Mouse (Mus musculus) brain, adult 2 months (tissue): ENCODE results near the gene Fam78b.

Source experiments
- DNase-seq: peaks from one replicate; pipeline ENCODE4 v3.0.0; 2011; ENCODE audit warnings: low read depth, low spot score

Fam78b gene

DNA sequence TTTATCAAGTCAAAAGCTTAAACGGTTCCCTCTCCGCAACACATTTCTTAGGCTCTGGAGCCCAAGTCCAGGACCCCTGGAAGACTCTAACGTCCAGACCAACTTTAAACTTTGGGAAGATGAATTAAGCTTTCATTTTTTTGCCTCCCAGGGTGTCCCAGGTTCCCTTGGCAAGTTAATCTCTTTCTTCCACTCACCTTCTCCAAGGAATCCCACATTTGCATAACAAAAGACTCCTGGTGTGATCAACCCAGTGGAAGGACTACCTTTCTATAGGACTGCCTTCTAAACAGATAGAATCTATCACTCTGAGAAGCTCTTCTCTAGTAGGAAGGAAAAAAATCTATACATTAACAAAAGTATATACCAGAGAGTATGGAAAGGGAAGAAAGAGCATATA is 92.3 kb downstream of the Fam78b start:
- DNase-seq, result no peak

DNA sequence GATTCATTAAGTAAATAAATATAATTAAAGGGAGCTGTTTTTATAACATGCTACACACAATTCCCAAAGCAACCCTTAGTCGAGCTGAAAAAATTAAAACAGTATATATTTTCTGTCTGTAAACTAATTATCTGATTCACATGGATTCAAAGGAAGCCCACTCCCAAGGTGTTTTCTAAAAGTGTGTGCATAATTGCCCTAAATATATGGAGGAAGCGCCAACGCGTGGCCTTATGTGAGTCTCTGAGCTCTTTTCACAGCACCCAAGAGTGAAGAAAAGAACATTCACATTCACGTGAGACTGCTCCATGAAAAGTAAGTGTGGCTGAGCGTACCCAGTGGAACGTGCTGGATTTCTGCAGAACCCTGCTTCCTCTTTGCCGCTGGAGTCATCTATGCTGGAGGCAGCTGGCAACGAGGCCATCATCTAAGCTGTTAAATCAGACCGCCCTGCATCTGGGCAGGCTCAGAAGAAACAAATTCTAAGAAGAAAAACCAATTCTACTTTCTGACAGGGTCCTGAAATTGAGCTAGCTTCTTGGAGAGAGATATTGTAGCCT is 93.5 kb downstream of the Fam78b start:
- DNase-seq, result no peak

DNA sequence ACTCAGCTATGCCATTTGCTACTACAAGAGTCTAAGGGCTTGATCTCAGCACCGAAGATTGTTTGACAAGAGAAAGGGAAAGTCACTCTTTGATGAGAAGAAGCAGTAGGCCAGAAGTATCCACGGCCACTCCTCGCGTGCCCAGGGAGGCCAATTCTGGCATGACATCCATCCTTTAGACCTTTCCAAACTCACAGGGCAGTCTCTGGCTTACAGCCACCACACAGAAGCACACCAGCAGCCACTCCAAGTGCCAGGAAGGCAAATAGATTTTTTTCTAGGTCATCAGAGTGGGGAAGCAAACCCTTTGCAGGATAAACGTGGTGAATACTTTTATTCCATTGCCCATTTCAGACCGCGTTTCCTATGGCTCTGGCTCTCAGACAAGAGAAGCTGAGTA is 97.5 kb downstream of the Fam78b start:
- peak; percentile 87 for DNase-seq

DNA sequence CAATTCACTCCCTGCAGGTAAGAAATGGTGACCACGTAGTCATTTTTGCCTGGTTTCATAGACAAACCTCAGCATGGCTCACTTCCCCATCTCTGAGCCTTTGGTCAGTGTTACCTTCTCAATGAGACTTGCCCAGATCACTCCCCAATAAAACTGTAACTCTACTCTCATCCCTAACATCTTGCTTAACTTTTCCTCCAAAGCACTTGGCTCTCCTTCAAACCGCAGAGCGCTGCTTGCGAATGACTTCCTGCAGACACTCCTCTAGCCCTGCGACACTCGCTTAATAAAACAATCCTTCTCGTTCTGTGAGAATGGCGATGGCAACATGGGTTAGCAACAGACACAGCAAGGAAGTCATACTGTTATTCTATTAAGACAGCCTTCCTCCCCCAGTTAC is 100.8 kb downstream of the Fam78b start:
- DNase-seq, result no peak

DNA sequence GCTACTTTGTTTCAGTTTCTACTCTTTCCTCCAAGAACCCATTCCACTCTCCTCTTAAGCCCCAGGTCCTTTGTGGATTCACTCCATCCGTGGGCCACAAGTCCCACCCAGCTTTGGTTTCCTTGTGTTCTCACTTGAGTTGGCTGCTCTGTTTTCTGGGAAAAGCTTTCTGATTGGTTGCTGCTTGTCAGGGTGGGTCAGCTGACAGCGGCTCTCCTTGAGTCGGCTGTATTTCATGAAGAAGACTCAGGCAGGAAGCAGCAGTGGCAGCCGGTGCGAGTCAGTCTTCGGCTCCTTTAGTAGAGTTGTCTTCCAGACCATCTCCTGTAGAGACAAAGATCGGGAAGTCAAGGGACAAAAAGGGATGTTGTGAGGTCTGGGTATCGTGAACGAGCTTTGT is 101.3 kb downstream of the Fam78b start:
- no peak for DNase-seq

DNA sequence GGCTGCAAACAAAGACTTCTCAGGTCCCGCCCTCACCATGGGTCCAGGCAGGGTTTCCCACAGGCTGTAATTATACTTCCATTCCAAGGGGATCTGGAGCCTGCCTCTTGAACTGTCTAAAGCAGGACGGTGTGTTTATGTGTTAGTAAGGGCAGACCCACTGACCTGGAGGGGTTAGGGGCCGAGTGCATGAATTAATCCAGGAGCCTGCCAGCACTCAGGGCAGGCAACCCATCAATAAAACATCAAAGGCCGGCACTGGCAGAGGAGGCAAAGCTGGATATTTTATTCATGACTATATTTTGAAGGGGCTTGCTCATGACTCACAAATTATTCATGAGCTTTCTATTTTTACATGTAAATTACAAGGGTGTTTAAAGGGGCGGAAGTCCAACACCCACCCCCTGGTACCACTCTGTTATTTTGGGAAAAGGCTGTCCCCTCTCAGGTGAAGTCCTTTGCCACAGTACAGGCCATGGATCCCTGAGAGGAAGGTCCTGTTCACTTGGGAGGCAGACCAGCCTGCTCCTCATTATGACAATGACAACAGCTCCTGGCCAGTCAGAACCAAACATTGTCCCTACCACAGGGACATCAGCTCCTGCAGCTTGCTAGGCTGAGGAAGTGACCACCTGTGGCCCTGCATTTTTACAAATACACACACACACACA is 103.9 kb downstream of the Fam78b start:
- DNase-seq, result no peak

DNA sequence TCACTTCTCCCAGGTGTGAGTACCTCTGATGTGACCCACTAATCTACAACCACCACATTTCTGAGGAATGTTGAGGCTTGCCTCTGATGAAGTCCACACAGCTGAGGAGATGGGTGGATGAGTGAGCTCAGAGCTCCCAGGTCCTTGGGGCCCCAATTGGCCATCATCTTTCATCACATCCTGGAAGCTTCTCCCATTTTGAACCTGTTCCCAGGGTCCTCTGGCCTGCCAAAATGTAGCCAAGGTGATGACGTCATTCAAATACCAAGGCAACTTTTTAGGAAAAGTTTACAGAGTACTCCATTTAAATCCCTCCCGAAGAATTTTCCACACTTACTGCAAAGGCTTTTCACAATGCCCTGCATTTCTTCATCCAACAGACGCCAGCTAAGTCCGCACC is 104.7 kb downstream of the Fam78b start:
- DNase-seq, result no peak

DNA sequence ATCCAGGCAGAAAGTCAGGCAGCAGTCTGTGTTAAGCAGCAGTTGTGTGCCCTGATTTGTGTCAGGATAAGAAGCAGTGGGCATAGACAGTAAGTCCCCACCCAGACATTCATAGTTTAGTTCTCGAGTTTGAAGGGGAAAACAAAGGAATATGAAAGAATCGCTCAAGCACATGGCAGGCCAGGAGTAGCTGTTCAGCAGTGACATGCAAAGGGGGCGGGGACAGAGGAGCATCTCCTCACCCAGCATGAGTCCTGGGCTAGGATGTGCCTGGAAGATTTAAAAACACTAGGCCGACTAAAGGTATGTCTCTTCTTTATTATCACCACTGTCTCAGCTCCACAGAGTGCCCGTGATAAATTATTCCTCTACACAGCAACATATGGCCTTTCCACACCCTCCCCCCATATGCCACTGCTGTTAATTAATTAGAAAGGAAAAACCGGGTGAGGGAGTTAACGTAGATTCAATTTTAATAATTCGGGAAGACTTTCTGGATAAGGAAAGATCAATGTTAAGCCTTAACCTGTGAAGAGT is 107.8 kb downstream of the Fam78b start:
- DNase-seq, result no peak

DNA sequence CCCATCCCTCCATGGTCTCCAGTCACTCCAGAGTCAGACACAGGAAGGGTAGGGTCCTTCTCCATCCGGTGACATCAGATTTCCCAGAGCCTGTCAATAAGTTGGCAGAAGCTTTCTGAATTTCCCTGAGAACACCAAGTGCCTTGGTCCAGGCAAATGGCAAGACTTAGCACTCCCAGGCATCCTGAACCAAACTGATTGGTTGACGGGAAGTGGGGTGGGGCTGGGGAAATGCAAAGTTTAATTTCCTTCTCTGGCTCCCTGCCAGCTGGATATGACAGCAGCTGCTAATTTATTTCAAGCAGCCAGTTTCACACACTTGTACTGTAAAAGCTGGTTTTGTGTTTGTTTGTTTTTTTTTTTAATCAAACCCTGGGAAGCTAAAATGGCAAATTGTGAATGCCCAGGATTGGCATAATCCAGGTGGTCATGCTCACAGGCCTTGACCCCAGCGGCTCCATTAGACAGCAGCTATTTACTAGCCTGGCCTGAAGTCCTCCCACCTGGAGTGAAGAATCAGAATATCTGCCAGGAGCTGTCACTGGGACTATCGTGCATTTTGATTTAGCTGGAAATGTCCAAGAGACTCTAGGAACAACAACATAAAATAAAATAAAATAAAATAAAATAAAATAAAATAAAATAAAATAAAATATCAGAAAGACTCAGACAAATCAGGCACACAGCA is 113.3 kb downstream of the Fam78b start:
- DNase-seq, result no peak

DNA sequence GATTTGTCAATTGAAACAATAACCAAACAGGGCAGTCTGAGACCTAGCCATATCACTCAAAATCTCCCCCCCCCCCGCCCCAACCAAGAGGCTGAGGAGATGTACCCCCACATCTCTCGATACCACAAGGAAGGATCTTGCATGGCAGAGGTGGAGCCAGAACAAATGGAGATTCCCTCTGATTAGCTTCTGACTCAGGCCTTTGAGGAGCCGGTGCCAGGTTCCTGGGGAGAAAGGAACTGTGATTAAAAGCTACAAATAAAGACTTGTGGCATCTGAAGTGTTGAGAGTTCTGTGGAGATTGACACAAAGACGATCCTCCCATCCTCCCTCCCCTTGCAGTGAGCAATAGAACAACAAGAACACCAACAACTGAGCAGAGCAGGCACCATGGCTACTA is 113.9 kb downstream of the Fam78b start:
- DNase-seq, result peak; percentile 58

DNA sequence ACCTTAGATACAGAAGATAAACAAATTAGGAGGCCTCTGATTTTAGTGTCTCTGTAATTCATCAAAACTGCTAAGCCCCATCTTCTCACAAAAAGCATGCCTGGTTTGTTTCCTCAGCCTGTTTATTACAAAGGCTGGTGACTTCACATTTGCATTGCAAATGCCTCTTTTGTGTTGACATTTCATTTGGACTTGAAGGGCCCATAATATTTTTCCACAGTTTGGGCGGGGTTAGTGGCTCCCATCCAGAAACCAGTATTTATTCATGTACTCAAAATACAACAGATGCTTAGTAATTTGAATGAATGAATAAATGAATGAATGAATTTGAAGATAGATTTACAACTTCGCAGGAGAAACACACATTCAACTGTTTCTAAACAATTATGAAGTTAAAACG is 115.5 kb downstream of the Fam78b start:
- DNase-seq, result no peak

DNA sequence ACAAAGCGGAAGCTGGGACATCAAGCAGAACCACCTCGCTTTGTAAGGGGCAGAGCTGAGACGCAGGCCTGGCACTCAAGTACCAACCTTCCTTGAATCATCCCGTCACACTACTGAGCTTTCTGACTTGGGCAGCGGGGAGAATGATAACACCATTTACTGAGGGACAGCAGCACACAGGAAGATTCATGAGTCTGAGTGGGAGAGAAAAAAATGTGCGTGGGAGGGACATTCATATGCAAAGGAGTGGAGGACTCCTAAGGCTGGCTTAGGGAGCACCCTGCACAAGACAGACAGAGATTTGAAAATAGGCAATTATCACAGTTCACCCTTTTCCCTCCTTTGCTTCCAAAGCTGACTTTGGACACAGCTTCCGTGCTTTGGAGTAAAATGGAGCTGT is 117.8 kb downstream of the Fam78b start:
- peak; percentile 59 for DNase-seq

DNA sequence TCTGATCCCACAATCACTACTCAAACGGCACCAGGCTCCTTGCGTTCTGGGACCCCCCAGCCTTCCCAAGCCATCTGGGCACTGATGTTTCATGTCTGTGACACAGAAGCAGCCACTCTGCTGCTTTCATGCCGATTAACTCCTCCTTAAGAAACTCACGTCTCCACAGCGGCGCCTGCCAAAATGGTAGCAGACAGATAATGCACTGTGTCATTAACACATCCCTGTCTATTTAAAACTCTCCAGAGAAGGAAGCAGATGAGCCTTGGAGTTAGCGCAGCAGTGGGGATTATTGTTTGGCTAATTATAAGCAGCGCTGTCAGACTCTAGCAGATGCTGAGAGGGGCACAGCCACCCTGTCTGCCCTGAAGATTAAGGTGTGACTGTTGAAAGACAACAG is 118.2 kb downstream of the Fam78b start:
- peak; percentile 63 for DNase-seq

DNA sequence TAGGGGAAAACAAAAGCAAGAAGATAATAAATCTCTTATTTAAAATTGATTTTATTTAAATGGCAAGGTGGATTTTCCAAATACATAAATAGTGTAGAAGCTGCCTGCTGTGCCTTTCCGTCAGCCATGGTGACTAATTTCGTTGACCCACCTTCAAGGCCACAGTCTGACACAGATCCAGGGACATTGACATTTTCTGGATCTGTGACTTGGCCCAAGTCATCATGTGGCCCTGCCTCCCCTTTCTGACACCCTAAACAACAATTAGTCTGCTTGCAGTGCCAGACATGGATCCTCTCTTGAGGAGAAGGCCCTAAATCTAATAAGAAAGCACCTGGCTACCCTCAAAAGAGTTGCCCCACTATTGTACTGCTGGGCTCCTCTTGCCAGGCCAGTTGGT is 121.2 kb downstream of the Fam78b start:
- no peak for DNase-seq

DNA sequence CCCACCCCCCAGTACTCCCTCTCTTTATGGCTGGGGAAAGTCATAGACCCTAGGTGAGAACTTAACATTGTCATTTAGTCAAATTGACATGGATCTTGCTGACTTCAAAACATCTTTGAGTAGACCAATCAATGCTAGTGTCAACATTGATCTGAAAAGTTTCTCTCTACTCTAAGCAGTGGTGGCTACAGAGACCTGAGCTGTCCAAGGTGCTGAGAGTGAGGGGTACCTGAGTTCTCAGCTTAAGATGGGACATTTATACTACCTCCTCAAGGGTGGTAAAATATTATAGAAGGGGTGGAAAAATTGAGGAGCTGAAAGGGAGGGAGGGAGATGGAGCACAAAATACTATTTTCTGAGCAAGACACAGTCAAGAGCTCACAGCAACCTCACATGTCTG is 122.3 kb downstream of the Fam78b start:
- no peak for DNase-seq

DNA sequence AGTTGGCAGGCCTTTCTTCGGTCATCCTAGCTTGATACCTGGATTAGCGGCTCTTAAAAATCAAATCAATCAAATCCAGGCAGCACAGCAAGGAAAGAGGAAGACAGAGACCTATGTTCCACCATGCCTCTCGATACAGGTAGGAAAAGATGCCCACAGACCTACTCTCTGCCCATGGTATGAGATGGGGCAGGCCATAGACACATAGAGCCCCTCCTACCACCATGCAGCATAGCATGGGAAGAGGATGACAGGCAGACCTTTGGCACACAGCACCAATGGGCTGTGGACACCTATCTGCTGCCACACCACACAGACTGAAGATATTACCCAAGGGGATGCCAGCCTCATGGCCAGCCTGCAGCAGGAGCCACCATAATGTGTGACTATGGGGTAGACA is 124.7 kb downstream of the Fam78b start:
- no peak for DNase-seq

DNA sequence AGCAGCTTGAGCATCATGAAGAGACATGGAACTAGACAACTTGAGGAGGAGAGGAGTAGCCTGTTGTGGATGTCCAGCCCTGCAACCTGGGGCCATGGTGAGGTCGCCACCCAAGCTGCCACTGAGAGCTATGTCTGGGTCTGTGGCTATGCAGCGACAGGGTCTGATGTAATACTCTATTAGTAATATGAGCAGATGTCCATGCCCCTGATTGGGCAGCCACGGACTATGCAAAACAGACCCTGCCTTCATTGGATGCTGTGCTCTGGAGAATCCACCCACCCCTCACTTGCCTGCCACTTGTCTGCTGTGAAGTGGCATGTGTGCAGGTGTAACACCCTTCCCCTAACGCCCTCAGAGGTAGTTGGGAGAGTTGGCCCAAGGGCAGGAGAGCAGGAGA is 125.1 kb downstream of the Fam78b start:
- DNase-seq, result no peak

DNA sequence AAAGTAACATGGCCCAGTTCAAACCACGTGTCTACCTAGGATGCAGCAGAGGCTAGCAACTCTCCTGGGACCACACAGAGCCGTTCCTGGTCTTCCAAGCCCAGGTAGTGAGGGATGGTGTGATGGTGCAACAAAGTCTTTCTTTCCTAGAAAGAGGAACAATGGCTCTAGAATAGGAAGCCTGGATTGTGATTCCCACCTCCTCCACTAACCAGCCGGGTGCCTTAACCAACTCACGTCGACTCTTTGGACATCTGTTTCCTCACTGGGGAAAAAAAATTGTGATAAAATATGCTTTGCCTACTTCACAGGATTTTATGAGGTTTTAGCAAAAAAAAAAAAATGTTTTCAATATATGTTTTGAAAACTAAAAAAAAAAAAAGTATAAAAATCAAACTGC is 134.5 kb downstream of the Fam78b start:
- peak; percentile 45 for DNase-seq
